Mouse (Mus musculus) gastrocnemius, postnatal 25 days (tissue): ENCODE data around the gene Ogfrl1. TPM values are rescaled to one million over a fixed set of nuclear protein-coding genes. Genes with fewer than 3 reads are reported as not detected.

Source experiments
- DNase-seq: peaks from one replicate; pipeline ENCODE4 v3.0.0; 2022
- total RNA-seq, 2 experiments: library from RNA; stranded (reverse); gene quantifications; 1 replicate in 1 of 2; 2 replicates in 1 of 2; pipeline ENCODE4 v1.2.3; 2021

Gene Ogfrl1
- total RNA-seq, 2 experiments from 2014 or later = 4.1 to 4.6 TPM

- no peak for DNase-seq
Measured at GRCm38 (mm10) chr1:23351756-23352155, 45.8 kb downstream of the Ogfrl1 start.

GRCm38 (mm10) chr1:23345633-23346032 is 51.9 kb downstream of the Ogfrl1 start:
- no peak for DNase-seq

GRCm38 (mm10) chr1:23342864-23343263 is 54.7 kb downstream of the Ogfrl1 start:
- no peak for DNase-seq

DNA sequence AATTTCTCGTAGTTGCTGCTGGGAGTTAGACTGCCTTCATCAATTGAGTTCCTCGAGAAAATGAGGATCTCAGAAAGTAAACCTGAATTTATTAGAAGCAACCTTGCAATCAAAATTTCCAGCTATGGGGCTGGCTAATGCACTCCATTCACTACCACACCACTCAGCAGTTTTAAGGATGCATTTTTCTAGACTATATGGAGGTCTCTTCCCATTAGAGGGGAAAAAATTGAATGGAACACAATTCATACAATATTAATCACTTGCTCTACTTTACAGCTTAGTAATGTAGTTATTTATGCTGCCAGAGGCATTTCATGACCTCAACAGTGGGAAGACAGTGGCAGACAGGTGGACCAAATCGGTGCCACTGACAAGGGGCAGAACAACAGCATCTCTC is 55.3 kb downstream of the Ogfrl1 start:
- DNase-seq = no peak

GRCm38 (mm10) chr1:23335726-23336363 is 61.7 kb downstream of the Ogfrl1 start:
- no peak for DNase-seq

DNA sequence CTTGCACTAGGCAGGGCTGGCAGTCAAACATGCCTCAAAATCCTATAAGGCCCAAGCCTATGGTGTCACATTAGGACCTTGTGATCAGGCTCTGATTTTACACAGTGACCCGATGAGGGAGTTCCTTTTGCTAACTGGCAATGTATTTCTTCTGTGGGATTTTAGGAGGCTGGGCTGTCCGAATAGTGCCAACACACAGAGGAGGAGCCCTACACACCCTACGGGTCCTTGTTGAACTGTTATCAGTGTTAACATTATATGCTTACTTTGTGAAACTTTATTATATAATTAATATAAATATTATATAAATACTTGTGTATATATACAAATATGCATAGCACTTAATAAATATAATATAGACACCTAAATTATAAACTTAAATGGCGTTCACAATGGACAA is 62.5 kb downstream of the Ogfrl1 start:
- DNase-seq = no peak

- DNase-seq = no peak
Measured at GRCm38 (mm10) chr1:23332192-23332591, 65.4 kb downstream of the Ogfrl1 start.

DNA sequence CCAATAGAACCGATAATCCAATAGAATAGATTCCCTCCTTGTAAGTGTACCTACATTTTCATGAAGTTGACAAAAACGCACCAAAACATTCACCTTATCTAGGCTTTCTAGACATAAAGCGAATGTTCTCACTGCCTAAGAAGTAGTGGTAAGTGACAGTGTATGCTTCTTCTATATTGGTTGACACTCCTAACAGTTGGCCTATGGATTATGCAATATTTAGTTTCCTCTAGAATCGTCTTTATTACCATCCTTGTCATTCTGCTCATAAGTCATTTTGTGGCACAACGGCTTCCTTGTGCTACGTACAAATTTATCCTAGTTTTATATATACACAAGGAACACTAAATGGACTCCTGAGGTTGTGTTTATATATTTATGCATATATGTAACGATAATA is 72.4 kb downstream of the Ogfrl1 start:
- no peak for DNase-seq

DNA sequence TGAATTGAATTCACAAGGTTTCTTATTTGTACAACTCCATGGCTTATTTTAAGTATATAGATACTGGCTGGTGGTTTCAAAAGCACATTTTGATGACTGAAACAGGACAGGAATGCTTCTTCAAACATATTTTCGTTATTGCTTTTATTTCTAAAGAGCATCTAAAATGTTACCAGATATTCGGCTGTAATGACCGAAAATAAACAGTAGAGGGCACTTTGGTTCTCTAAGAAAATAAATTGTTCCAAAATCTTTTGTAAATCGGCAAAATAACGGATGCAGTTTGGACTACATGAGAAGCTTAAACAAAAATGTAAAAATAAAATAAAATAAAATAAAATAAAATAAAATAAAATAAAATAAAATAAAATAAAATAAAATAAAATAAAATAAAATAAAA is 73.3 kb downstream of the Ogfrl1 start:
- DNase-seq = no peak

GRCm38 (mm10) chr1:23323286-23323685 is 74.3 kb downstream of the Ogfrl1 start:
- no peak for DNase-seq

- DNase-seq = no peak
Measured at GRCm38 (mm10) chr1:23322208-23322607, 75.4 kb downstream of the Ogfrl1 start.

- DNase-seq = no peak
Measured at GRCm38 (mm10) chr1:23321331-23321851, 76.2 kb downstream of the Ogfrl1 start.

- DNase-seq = no peak
Measured at GRCm38 (mm10) chr1:23320591-23321195, 76.9 kb downstream of the Ogfrl1 start.
